Mouse (Mus musculus): ENCODE data around the gene Adgrl2. TPM values are rescaled to one million over a fixed set of nuclear protein-coding genes. Genes with fewer than 3 reads are reported as not detected.

Gene Adgrl2
- polyA plus RNA-seq, 1 experiment = 90.3 TPM

DNA sequence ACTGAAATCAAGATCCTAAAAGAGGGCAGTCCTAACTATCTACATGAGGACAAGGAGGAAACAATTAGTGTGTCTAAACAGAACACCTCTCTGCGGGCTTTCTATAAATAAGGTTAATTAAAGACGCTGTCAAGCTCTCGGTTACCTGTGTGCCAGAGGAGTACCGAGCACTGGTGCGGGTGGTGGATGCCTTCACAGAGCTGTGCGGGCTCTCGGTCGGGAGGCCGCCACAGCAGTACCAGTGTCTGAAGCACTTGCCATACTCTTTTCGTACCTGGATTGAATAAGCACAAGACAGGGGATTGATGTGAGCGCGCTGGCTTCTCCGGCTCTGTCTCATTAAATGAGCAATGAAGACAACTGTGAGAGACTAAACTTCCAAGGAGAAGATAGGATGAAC lies 166.8 kb downstream of the Adgrl2 start:
- Histone ChIP-seq H3K4me3 (ENCODE audit: insufficient read depth, low read length) (no peak overlapping the region), H3K4me1 (ENCODE audit: control insufficient read depth, insufficient read depth, low read length) (no peaks in the 10 kb centered on the region), H3K27ac (ENCODE audit: insufficient read depth, low read length) (no peak overlapping the region)
- TF ChIP-seq CTCF (IDR thresholded peaks at IDR 0.05; ENCODE audit: extremely low read depth, insufficient read depth, low read length) (no peak), POLR2A (IDR thresholded peaks at IDR 0.05; ENCODE audit: extremely low read depth, insufficient read depth, low read length) (no peak)

DNA sequence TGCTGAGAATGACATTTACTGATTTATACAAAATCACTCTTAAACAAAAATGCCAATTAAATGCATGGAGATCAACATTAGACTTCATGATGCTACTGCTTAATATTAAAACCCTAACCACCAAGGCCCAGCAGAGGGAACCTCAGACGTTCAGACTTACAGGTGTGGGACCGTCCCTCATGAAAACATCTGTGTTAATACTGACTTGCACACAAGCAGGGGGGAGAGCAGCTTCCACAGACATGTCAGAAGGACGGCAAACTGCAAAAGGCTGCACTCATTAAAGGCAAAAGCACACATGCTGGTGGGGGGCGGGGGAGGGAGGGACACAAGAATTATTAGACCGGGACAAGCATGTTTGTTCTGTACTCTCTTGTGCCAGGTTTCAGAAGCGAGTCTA lies 168.7 kb downstream of the Adgrl2 start:
- Histone ChIP-seq H3K4me3 (ENCODE audit: insufficient read depth, low read length) (no peak overlapping the region), H3K4me1 (ENCODE audit: control insufficient read depth, insufficient read depth, low read length) (no peaks in the 10 kb centered on the region), H3K27ac (ENCODE audit: insufficient read depth, low read length) (no peak overlapping the region)
- TF ChIP-seq POLR2A (IDR thresholded peaks at IDR 0.05; ENCODE audit: extremely low read depth, insufficient read depth, low read length) = no peak
- no peak for TF ChIP-seq CTCF (IDR thresholded peaks at IDR 0.05; ENCODE audit: extremely low read depth, insufficient read depth, low read length)

DNA sequence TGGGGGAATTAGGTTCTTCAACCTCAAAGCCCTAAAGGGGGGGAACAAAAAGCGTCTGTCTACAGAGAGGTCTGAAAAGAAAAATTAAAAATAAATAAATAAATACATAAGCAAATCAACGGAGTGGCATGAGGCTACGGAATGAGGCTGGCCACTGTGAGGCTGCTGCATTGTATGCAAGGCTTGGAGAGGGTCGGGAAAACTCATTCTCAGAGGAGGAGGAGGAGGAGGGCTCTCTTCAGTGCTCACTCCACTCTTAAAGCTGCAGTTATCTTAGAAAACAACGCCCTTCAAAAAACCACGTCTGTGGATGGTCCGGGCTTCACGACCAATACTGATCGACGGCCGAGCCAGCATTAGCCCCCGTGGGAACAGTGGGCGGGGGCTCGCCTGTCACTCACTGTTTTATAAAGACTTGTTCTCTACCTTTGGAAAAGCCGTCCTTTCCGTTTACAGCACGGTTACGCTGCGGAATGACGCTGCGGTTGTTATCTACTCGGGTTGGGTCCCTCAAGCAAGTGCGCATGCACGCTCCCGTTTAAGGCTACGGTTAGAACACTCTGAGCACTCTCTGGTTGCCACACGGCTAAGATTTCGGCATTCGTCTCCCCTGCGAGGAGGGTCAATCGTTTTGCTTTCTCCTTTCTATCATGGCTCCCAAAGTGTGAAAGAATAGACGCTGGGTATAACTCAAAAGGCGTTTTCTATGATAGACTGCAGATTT lies 170.9 kb downstream of the Adgrl2 start:
- Histone ChIP-seq H3K4me1 (ENCODE audit: control insufficient read depth, insufficient read depth, low read length) (no peaks in the 10 kb centered on the region), H3K4me3 (ENCODE audit: insufficient read depth, low read length) (no peak overlapping the region), H3K27ac (ENCODE audit: insufficient read depth, low read length) (no peak overlapping the region)
- TF ChIP-seq POLR2A (IDR thresholded peaks at IDR 0.05; ENCODE audit: extremely low read depth, insufficient read depth, low read length) (no peak), CTCF (IDR thresholded peaks at IDR 0.05; ENCODE audit: extremely low read depth, insufficient read depth, low read length) (no peak)

DNA sequence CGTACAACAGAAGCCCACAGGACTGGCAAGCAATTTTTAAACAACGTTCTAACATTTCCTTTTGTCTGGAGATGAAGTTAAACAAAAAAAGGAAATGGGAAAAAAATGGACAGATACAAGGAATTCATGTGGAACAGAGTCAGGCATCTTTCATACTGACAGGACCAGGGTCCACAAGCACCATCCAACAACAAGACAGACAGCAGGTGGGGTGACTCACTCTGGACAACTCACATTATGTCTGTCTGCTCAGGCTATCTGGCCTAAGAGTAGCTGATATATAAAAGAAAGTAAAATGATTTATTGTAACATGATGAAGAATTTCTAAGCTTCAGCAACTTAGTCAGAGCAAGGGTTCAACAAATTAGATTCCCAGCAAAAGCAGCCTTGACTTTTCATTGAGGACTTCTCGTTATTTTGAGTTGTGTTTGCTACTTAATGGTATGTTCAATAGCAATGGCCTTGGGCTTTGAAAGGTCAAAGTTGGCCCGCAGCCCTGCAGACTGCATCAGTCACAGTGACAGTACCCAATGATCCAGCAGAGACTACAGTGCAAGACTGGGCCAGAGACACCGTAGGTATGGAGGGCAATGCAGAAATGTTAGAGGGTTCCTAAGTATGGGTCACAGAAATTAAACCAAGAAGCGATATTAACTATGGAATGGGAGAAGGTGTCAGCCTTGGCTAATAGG lies 171.8 kb downstream of the Adgrl2 start:
- TF ChIP-seq CTCF (IDR thresholded peaks at IDR 0.05; ENCODE audit: extremely low read depth, insufficient read depth, low read length) = no peak
- TF ChIP-seq POLR2A (IDR thresholded peaks at IDR 0.05; ENCODE audit: extremely low read depth, insufficient read depth, low read length) = no peak

DNA sequence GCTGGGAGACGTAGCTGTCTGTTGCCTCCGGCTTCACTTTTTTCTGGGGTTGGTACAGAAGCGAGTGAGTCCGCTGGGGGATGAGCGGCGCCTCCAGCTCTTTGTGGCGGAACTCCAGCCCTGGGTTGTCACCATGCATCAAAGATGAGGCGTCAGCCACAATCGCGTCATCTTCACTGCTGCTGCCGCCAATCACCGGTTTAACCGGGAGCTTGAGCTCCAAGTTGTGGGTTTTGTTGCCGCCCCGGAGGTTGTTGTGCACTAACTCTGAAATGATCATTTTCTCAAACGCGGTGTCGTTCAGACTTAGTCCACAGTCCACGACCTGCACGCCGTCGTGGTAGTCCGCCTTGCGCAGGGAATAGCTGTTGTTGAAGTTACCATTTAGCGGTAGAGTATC lies 172.9 kb downstream of the Adgrl2 start:
- H3K4me1 ChIP-seq (ENCODE audit: control insufficient read depth, insufficient read depth, low read length) = no peaks in the 10 kb centered on the region
- no peak overlapping the region for H3K27ac ChIP-seq (ENCODE audit: insufficient read depth, low read length)
- H3K4me3 ChIP-seq (ENCODE audit: insufficient read depth, low read length) = no peak overlapping the region
- TF ChIP-seq CTCF (IDR thresholded peaks at IDR 0.05; ENCODE audit: extremely low read depth, insufficient read depth, low read length) = no peak
- TF ChIP-seq POLR2A (IDR thresholded peaks at IDR 0.05; ENCODE audit: extremely low read depth, insufficient read depth, low read length) = no peak

More for the DNA sequence above, 171.8 kb downstream of the Adgrl2 start:
- H3K4me3 ChIP-seq (ENCODE audit: insufficient read depth, low read length) = no peak overlapping the region
- no peak overlapping the region for H3K27ac ChIP-seq (ENCODE audit: insufficient read depth, low read length)
- no peaks in the 10 kb centered on the region for H3K4me1 ChIP-seq (ENCODE audit: control insufficient read depth, insufficient read depth, low read length)

DNA sequence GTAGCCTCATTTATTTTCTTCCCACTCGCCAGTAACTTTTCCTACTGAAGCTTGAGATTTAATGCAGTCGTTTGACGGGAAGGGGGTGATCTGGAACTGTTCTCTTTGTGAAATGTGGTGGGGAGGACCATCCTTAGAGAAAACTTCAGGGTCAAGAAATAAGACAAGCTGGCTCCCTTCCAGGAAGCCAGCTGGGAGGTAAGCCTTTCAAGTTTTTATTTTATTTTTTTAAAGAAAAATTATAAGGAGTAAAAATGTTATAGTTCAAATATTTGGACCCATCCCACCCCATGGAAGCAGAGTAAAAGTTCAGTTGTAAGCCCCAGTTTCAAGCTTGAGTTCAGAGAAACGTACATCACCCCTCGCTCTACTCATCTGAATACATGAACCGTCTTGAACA lies 177.2 kb downstream of the Adgrl2 start:
- H3K4me3 ChIP-seq (ENCODE audit: insufficient read depth, low read length) = no peak overlapping the region
- no peaks in the 10 kb centered on the region for H3K4me1 ChIP-seq (ENCODE audit: control insufficient read depth, insufficient read depth, low read length)
- H3K27ac ChIP-seq (ENCODE audit: insufficient read depth, low read length) = no peak overlapping the region
- TF ChIP-seq CTCF (IDR thresholded peaks at IDR 0.05; ENCODE audit: extremely low read depth, insufficient read depth, low read length) (no peak), POLR2A (IDR thresholded peaks at IDR 0.05; ENCODE audit: extremely low read depth, insufficient read depth, low read length) (no peak)

DNA sequence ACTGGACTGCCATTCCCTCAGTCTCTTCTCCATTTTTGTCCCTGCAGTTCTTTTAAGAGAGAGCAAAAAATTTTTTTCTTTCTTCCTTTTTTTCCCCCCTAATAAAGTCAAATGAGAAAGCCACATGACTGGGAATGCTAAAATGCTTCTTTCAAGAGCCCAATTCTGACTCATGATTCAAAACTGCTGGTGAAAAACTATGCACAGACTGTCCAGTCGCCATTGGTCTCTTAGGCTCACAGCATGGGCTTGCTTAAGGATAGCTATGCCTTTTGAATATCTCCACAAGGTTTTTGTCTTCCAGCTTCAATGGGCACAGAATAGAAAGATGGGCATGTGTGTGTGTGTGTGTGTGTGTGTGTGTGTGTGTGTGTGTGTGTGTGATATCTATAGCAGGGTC lies 178.3 kb downstream of the Adgrl2 start:
- H3K27ac ChIP-seq (ENCODE audit: insufficient read depth, low read length) = no peak overlapping the region
- TF ChIP-seq CTCF (IDR thresholded peaks at IDR 0.05; ENCODE audit: extremely low read depth, insufficient read depth, low read length) (no peak), POLR2A (IDR thresholded peaks at IDR 0.05; ENCODE audit: extremely low read depth, insufficient read depth, low read length) (no peak)
- no peaks in the 10 kb centered on the region for H3K4me1 ChIP-seq (ENCODE audit: control insufficient read depth, insufficient read depth, low read length)
- no peak overlapping the region for H3K4me3 ChIP-seq (ENCODE audit: insufficient read depth, low read length)

DNA sequence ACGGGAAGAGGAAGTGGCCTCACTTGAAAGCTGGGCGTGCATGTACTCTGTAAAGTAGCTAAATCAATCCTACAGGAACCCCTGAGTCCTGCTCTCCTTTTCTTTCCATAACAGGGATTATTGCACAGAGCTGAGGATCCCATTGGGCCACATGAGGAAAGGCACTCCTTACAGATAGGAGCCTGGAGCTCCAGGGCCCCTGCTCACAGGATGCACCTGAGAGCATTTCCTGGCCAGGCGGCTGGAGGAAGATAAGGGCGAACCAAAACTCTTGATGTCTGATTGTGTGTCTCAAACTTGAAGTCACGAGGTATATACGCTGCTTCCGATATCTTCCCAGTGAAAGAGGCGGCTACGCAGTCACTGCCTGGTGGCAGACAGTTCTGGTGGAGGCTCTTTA lies 183.4 kb downstream of the Adgrl2 start:
- TF ChIP-seq POLR2A (IDR thresholded peaks at IDR 0.05; ENCODE audit: extremely low read depth, insufficient read depth, low read length) = no peak
- TF ChIP-seq CTCF (IDR thresholded peaks at IDR 0.05; ENCODE audit: extremely low read depth, insufficient read depth, low read length) = no peak
- H3K27ac ChIP-seq (ENCODE audit: insufficient read depth, low read length) = no peak overlapping the region
- H3K4me3 ChIP-seq (ENCODE audit: insufficient read depth, low read length) = no peak overlapping the region
- no peaks in the 10 kb centered on the region for H3K4me1 ChIP-seq (ENCODE audit: control insufficient read depth, insufficient read depth, low read length)

DNA sequence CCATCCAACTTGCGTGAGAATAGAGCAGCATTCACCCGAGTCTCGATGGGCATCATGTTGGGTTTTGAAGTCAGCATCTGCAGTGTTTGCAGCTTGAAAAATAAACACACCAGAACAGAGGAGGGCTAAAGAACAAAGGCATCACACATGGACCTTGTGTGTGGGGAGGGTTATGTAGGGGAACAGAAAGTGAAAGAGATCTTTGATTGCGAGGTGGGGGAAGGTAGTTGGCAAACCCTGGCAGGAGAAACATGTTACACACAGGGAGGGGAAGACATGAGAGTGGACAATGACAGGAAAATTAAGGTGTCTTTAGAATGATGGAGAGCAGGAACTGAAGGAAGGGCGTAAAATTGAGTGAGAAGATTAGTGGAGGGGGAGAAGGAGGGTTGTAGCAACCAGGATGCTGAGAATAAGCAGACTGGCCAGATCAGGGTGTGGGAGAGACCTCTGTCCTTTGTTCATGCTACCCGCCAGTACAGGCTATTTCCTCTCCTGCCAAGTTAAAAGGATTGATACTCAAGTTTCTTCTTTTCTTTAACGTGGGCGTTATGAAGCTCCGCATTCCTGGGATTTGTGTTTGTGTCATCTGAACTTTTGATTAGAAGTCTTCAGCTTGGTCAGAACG lies 197.0 kb downstream of the Adgrl2 start:
- Histone ChIP-seq H3K4me3 (ENCODE audit: insufficient read depth, low read length) (no peak overlapping the region), H3K27ac (ENCODE audit: insufficient read depth, low read length) (no peak overlapping the region), H3K4me1 (ENCODE audit: control insufficient read depth, insufficient read depth, low read length) (no peaks in the 10 kb centered on the region)
- no peak for TF ChIP-seq POLR2A (IDR thresholded peaks at IDR 0.05; ENCODE audit: extremely low read depth, insufficient read depth, low read length)

DNA sequence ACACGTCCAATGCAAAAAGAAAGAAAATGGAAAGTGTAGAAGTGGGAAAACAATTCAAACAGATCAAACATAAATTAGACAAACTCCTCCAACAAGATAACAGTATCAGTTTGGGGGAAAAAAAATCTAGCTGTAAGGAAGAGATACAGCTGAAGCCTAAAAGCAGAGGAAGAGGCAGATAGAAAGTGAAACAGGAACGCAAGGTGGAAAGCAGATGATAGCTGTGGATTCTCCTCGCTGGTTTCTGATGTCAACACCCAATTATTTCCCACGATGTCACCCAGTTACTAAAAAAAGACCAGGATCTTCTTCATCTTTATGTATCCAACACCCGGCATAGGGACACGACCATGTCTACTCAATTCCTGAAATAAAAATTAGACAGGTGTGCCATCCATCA lies 220.0 kb downstream of the Adgrl2 start:
- H3K27ac ChIP-seq (ENCODE audit: insufficient read depth, low read length) = no peak overlapping the region
- H3K4me1 ChIP-seq (ENCODE audit: control insufficient read depth, insufficient read depth, low read length) = no peaks in the 10 kb centered on the region
- H3K4me3 ChIP-seq (ENCODE audit: insufficient read depth, low read length) = no peak overlapping the region
- TF ChIP-seq POLR2A (IDR thresholded peaks at IDR 0.05; ENCODE audit: extremely low read depth, insufficient read depth, low read length) = no peak
- no peak for TF ChIP-seq CTCF (IDR thresholded peaks at IDR 0.05; ENCODE audit: extremely low read depth, insufficient read depth, low read length)

Measured in cortical plate, adult 2 months (tissue).